Mouse (Mus musculus) cerebellum, adult (tissue): ENCODE results near the gene Ripk3.

Source experiments
- ATAC-seq: cut with Nextera tagmentation; 2 replicates; pipeline ENCODE4 v1.9.2; 2017; ENCODE audit warnings: mild to moderate bottlenecking, moderate library complexity, mixed read lengths; ENCODE audit not compliant: insufficient number of reproducible peaks, low FRiP score, low TSS enrichment

Gene Ripk3

GRCm38 (mm10) chr14:55788256-55789050 lies at the start of gene Ripk3:
Ripk3 (minus strand) TSS chr14:55788865.
- no peak for ATAC-seq

GRCm38 (mm10) chr14:55838312-55838711 lies 49.6 kb upstream of the Ripk3 start:
- ATAC-seq = no peak

- ATAC-seq = no peak
Observed at GRCm38 (mm10) chr14:55834808-55835533, 46.3 kb upstream of the Ripk3 start.

- ATAC-seq = no peak
Observed at GRCm38 (mm10) chr14:55833126-55833525, 44.5 kb upstream of the Ripk3 start.

GRCm38 (mm10) chr14:55830331-55830730 lies 41.7 kb upstream of the Ripk3 start:
- no peak for ATAC-seq

- ATAC-seq = no peak
Observed at GRCm38 (mm10) chr14:55829854-55830253, 41.2 kb upstream of the Ripk3 start.

- no peak for ATAC-seq
Observed at GRCm38 (mm10) chr14:55828716-55829263, 40.1 kb upstream of the Ripk3 start.

GRCm38 (mm10) chr14:55826551-55827340 lies 38.1 kb upstream of the Ripk3 start:
- no peak for ATAC-seq

- no peak for ATAC-seq
Observed at GRCm38 (mm10) chr14:55826142-55826541, 37.5 kb upstream of the Ripk3 start.

GRCm38 (mm10) chr14:55825216-55826051 lies 36.8 kb upstream of the Ripk3 start:
- no peak for ATAC-seq

GRCm38 (mm10) chr14:55824481-55825215 lies 36.0 kb upstream of the Ripk3 start:
- ATAC-seq = no peak

- ATAC-seq = no peak
Observed at GRCm38 (mm10) chr14:55824001-55824480, 35.4 kb upstream of the Ripk3 start.

GRCm38 (mm10) chr14:55822991-55823762 lies 34.5 kb upstream of the Ripk3 start, which contains the start of gene Nfatc4:
Nfatc4 (plus strand) TSS chr14:55823144.
- ATAC-seq = no peak

- peak; percentile 75; the same call in 1 of the 2 replicates for ATAC-seq
Observed at GRCm38 (mm10) chr14:55822435-55822990, 33.8 kb upstream of the Ripk3 start.

- ATAC-seq = no peak
Observed at GRCm38 (mm10) chr14:55820576-55820975, 31.9 kb upstream of the Ripk3 start.

- ATAC-seq = no peak
Observed at GRCm38 (mm10) chr14:55819845-55820405, 31.3 kb upstream of the Ripk3 start.

GRCm38 (mm10) chr14:55815310-55815751 lies 26.7 kb upstream of the Ripk3 start:
- ATAC-seq = no peak
